In the genomic region with DNA sequence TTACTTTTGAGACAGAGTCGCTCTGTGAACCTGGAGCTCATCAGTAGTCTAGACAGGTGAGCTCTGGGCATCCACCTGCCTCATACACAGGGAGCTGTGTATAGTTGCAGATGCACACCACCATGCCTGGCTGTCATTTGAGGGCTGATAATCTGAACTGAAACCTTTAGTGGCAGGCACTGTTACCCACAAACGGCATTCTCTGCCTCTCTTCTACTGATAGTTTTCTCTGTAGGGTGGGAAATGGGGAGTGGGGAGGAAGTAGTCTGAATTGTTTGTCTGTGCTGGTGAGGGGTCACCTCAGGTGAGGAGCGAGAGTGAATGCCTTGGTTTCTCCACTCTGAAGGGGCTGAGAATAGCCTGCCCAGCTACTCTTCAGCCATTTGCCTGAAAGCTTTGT, we compare ENCODE assay signal across 38 mouse cellular contexts. TPM values are rescaled to one million over a fixed set of nuclear protein-coding genes. Genes with fewer than 3 reads are reported as not detected.
"Had no signal": no experiment of that assay in that cellular context is flagged by ENCODE, and none has a peak within 500 bp of the region (broad histone marks: within the 10 kb centered on the region; RNA-seq: fewer than 3 reads in every experiment).

No protein-coding gene starts in this region.

- H3K4me3 ChIP-seq: limb, embryonic 10.5 days; limb, embryonic 12.5 days; limb, embryonic 13.5 days; limb, embryonic 15.5 days; liver, embryonic 12.5 days; liver, embryonic 13.5 days; liver, embryonic 15.5 days; lung, embryonic 15.5 days; megakaryocyte, embryonic 14.5 days; midbrain, embryonic 10.5 days; midbrain, embryonic 12.5 days; midbrain, embryonic 13.5 days; midbrain, embryonic 15.5 days; myocyte; neural tube, embryonic 12.5 days; neural tube, embryonic 13.5 days had no signal

- H3K4me2 ChIP-seq: limb, embryonic 12.5 days; limb, embryonic 13.5 days; limb, embryonic 15.5 days; liver, embryonic 11.5 days; liver, embryonic 12.5 days; liver, embryonic 13.5 days; liver, embryonic 15.5 days; lung, embryonic 14.5 days; lung, embryonic 15.5 days; midbrain, embryonic 11.5 days; midbrain, embryonic 12.5 days; midbrain, embryonic 13.5 days; midbrain, embryonic 15.5 days; neural tube, embryonic 12.5 days; neural tube, embryonic 13.5 days had no signal

- H3K9me3 ChIP-seq: limb, embryonic 10.5 days; limb, embryonic 12.5 days; limb, embryonic 13.5 days; limb, embryonic 15.5 days; liver, embryonic 12.5 days; liver, embryonic 13.5 days; liver, embryonic 15.5 days; lung, embryonic 15.5 days; megakaryocyte, embryonic 14.5 days; midbrain, embryonic 10.5 days; midbrain, embryonic 12.5 days; midbrain, embryonic 13.5 days; midbrain, embryonic 15.5 days; neural tube, embryonic 12.5 days; neural tube, embryonic 13.5 days had no signal

- H3K27me3 ChIP-seq: limb, embryonic 12.5 days; limb, embryonic 13.5 days; limb, embryonic 15.5 days; liver, embryonic 12.5 days; liver, embryonic 13.5 days; liver, embryonic 15.5 days; lung, embryonic 15.5 days; megakaryocyte, embryonic 14.5 days; midbrain, embryonic 12.5 days; midbrain, embryonic 13.5 days; midbrain, embryonic 15.5 days; neural tube, embryonic 12.5 days; neural tube, embryonic 13.5 days had no signal

- ATAC-seq: liver, postnatal 0 days; lung, postnatal 0 days; midbrain, embryonic 13.5 days; midbrain, embryonic 15.5 days; midbrain, embryonic 16.5 days had no signal

- H3K27ac ChIP-seq: limb, embryonic 10.5 days; limb, embryonic 12.5 days; limb, embryonic 13.5 days; limb, embryonic 15.5 days; liver, embryonic 12.5 days; liver, embryonic 13.5 days; liver, embryonic 14.5 days; liver, embryonic 15.5 days; lung, embryonic 15.5 days; macrophage; midbrain, embryonic 10.5 days; midbrain, embryonic 12.5 days; midbrain, embryonic 13.5 days; midbrain, embryonic 15.5 days; neural tube, embryonic 12.5 days; neural tube, embryonic 13.5 days had no signal

- DNase-seq: left cerebral cortex, postnatal 4 days; liver; liver, embryonic 13.5 days; liver, postnatal 0 days; lung, adult 18-20 months; lung, adult 2 months; lung, embryonic 14.5 days; lung, postnatal 10 days; lung, postnatal 14 days; lung, postnatal 36 days; lung, postnatal 4 days; midbrain, embryonic 14.5 days had no signal

- H3K4me1 ChIP-seq: limb, embryonic 10.5 days; limb, embryonic 12.5 days; limb, embryonic 13.5 days; limb, embryonic 15.5 days; liver, embryonic 15.5 days; lung, embryonic 15.5 days; midbrain, embryonic 10.5 days; midbrain, embryonic 12.5 days; midbrain, embryonic 13.5 days; midbrain, embryonic 15.5 days; neural tube, embryonic 12.5 days; neural tube, embryonic 13.5 days had no signal

- H3K9ac ChIP-seq: limb, embryonic 12.5 days; limb, embryonic 13.5 days; limb, embryonic 15.5 days; liver, embryonic 12.5 days; liver, embryonic 13.5 days; liver, embryonic 14.5 days; liver, embryonic 15.5 days; liver, postnatal 0 days; lung, embryonic 14.5 days; lung, embryonic 15.5 days; midbrain, embryonic 12.5 days; midbrain, embryonic 13.5 days; midbrain, embryonic 15.5 days; neural tube, embryonic 12.5 days; neural tube, embryonic 13.5 days had no signal

RNA-seq across cellular contexts. Expression of gene Pjvk, which starts 39.3 kb away (rescaled TPM):
- total RNA-seq: left cerebral cortex, postnatal 14 days; liver, adult 2 months; midbrain, postnatal 0 days; monocyte, adult 5-6 weeks had no signal
- polyA plus RNA-seq: liver, adult 2 months; liver, embryonic 11.5 days; liver, embryonic 12.5 days; liver, embryonic 13.5 days; liver, embryonic 14.5 days; liver, embryonic 15.5 days; liver, embryonic 16.5 days; liver, postnatal 0 days; lung, adult 2 months had no signal
